Mouse (Mus musculus) lung, postnatal 0 days (tissue): ENCODE measurements at regions not wholly inside any gene's neighbourhood (a gene's known extent, or its start where the extent isn't known, plus 50 kb on each side); places are given as distances from the start of the nearest gene placed in this dataset.

Experiments
- ATAC-seq: fragments of 200-750 bp; cut with Nextera tagmentation; 2 replicates; pipeline ENCODE4 v1.8.0; 2017; ENCODE audit warnings: moderate library complexity
- DNase-seq: peaks from one replicate; pipeline ENCODE4 v3.0.0-alpha.2; 2016; ENCODE audit warnings: low spot score
- H3K27ac ChIP-seq: fragments of 300-500 bp; sonication (generic); 2 replicates; pipeline ENCODE4 v1.5.1; 2014; ENCODE audit warnings: antibody characterized with exemption, mild to moderate bottlenecking, low read length, mixed read lengths
- H3K27me3 ChIP-seq: fragments of 300-500 bp; sonication (generic); replicated peaks from 2 replicates; pipeline ENCODE4 v1.6.1; 2014; ENCODE audit warnings: low read length, mixed read lengths; ENCODE audit not compliant: insufficient read depth
- H3K36me3 ChIP-seq: fragments of 300-500 bp; sonication (generic); 2 replicates; pipeline ENCODE4 v1.6.1; 2014; ENCODE audit warnings: low read length, mixed read lengths; ENCODE audit not compliant: insufficient read depth
- H3K4me1 ChIP-seq: fragments of 300-500 bp; sonication (generic); 2 replicates; pipeline ENCODE4 v1.6.1; 2014; ENCODE audit warnings: antibody characterized with exemption, low read depth, low read length, mixed read lengths; ENCODE audit not compliant: insufficient read depth
- H3K4me2 ChIP-seq: fragments of 300-500 bp; sonication (generic); replicated peaks from 2 replicates; pipeline ENCODE4 v1.6.1; 2014; ENCODE audit warnings: low read depth, mild to moderate bottlenecking, low read length, moderate library complexity, mixed read lengths
- H3K4me3 ChIP-seq: fragments of 300-500 bp; sonication (generic); 2 replicates; pipeline ENCODE4 v1.5.1; 2014; ENCODE audit warnings: low read depth, low read length
- H3K9ac ChIP-seq: fragments of 300-500 bp; sonication (generic); replicated peaks from 2 replicates; pipeline ENCODE4 v1.6.1; 2014; ENCODE audit warnings: low read depth, mild to moderate bottlenecking
- H3K9me3 ChIP-seq: fragments of 300-500 bp; sonication (generic); 2 replicates; pipeline ENCODE4 v1.6.1; 2016; ENCODE audit warnings: low read length, mixed read lengths
- CTCF ChIP-seq: IDR thresholded peaks from 2 replicates; pipeline ENCODE4 v1.5.1; 2016; ENCODE audit warnings: antibody characterized with exemption, mild to moderate bottlenecking
- EP300 ChIP-seq: IDR thresholded peaks from 2 replicates; pipeline ENCODE4 v1.6.1; 2016; ENCODE audit warnings: antibody characterized with exemption, mild to moderate bottlenecking, control low read depth
- WGBS: fragments of 180-500 bp; shearing (Covaris S2); extraction: QIAGEN DNeasy Blood & Tissue Kit; methylation state at CpG from one replicate; pipeline ENCODE4 v1.1.7; 2014; 5-methylcytosine and 5-hydroxymethylcytosine counted together

GRCm38 (mm10) chr12:93188940-93189339 lies 1340.0 kb upstream of the Sel1l start:
- 33% methylated on average over 1 of the region's 1 CpGs for WGBS
- TF ChIP-seq CTCF = no peak
- TF ChIP-seq EP300 = peak; percentile 61; the same call in 1 of the 2 replicates
- H3K9me3 ChIP-seq = no peaks in the 10 kb centered on the region
- H3K4me2 ChIP-seq = no peak overlapping the region
- no peaks in the 10 kb centered on the region for H3K4me1 ChIP-seq
- no peak overlapping the region for H3K4me3 ChIP-seq
- H3K36me3 ChIP-seq = no peaks in the 10 kb centered on the region
- H3K27me3 ChIP-seq = no peaks in the 10 kb centered on the region
- H3K9ac ChIP-seq = no peak overlapping the region
- H3K27ac ChIP-seq = no peak overlapping the region
- DNase-seq = peak; percentile 57
- peak; percentile 71 for ATAC-seq

DNA sequence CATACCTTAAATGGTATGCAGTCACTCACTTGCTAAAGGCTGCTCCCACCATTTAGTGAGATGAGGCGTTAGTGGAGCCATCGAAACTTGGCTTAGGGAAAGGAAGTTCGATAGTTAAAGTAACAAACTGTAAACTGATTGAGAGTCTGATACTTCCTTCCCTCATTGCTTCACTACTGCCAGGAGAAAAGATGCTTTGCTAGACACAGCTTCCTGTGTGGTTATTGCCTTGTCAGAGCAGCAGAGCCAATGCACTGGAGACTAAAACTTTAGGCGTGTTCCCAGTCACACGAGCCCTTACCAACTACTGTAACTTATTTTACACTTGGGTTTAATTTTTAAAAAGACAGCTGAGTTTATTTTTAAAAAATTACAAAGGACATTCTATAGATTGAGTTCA lies 1324.8 kb upstream of the Sel1l start:
- Histone ChIP-seq H3K4me1 (no peaks in the 10 kb centered on the region), H3K27ac (no peak overlapping the region), H3K36me3 (no peaks in the 10 kb centered on the region), H3K9ac (no peak overlapping the region), H3K4me2 (no peak overlapping the region), H3K27me3 (no peaks in the 10 kb centered on the region), H3K9me3 (no peaks in the 10 kb centered on the region), H3K4me3 (no peak overlapping the region)
- WGBS = 64% methylated on average over 5 of the region's 5 CpGs
- ATAC-seq (no peak), DNase-seq (no peak)
- TF ChIP-seq EP300 = no peak
- TF ChIP-seq CTCF = no peak

- 72% methylated on average over 4 of the region's 4 CpGs for WGBS
- H3K36me3 ChIP-seq = no peaks in the 10 kb centered on the region
- H3K27ac ChIP-seq = no peak overlapping the region
- no peak overlapping the region for H3K4me2 ChIP-seq
- H3K4me3 ChIP-seq = no peak overlapping the region
- H3K9me3 ChIP-seq = no peaks in the 10 kb centered on the region
- TF ChIP-seq EP300 (no peak), CTCF (no peak)
- no peaks in the 10 kb centered on the region for H3K27me3 ChIP-seq
- no peak overlapping the region for H3K9ac ChIP-seq
- DNase-seq = no peak
- ATAC-seq = no peak
- H3K4me1 ChIP-seq = no peaks in the 10 kb centered on the region
Observed at GRCm38 (mm10) chr12:93160252-93160651, 1311.3 kb upstream of the Sel1l start.

- Histone ChIP-seq H3K4me2 (no peak overlapping the region), H3K27ac (no peak overlapping the region), H3K9me3 (no peaks in the 10 kb centered on the region), H3K27me3 (no peaks in the 10 kb centered on the region), H3K4me1 (no peaks in the 10 kb centered on the region), H3K36me3 (no peaks in the 10 kb centered on the region), H3K9ac (no peak overlapping the region), H3K4me3 (no peak overlapping the region)
- DNase-seq = peak; percentile 35
- 51% methylated on average over 6 of the region's 6 CpGs for WGBS
- no peak for ATAC-seq
- TF ChIP-seq CTCF (peak; percentile 73), EP300 (no peak)
Observed at GRCm38 (mm10) chr12:93152618-93153245, 1303.8 kb upstream of the Sel1l start.

DNA sequence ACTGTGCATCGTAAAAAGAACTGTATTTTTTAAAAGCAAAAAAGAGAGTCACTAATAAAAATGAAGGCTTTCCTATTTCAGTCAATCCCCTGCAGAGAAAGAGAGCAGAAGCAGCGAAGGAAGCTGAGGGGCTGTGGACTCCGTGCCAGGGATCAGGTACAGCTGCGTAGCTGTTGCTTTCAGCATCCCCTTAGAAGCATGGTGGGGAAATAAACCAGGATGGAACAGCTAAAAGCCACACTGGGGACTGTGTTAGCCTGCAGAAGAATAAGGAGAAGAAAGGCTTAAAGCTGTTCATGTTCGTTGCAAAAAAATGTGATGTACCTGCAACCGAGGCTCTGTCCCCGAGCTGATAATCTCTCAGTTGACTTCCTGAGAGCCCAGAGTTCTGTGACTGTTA lies 1302.6 kb upstream of the Sel1l start:
- ATAC-seq (no peak), DNase-seq (no peak)
- Histone ChIP-seq H3K36me3 (no peaks in the 10 kb centered on the region), H3K27me3 (no peaks in the 10 kb centered on the region), H3K9ac (no peak overlapping the region), H3K27ac (no peak overlapping the region), H3K4me1 (no peaks in the 10 kb centered on the region), H3K4me3 (no peak overlapping the region), H3K9me3 (no peaks in the 10 kb centered on the region), H3K4me2 (no peak overlapping the region)
- 75% methylated on average over 7 of the region's 7 CpGs for WGBS
- TF ChIP-seq CTCF (no peak), EP300 (no peak)

DNA sequence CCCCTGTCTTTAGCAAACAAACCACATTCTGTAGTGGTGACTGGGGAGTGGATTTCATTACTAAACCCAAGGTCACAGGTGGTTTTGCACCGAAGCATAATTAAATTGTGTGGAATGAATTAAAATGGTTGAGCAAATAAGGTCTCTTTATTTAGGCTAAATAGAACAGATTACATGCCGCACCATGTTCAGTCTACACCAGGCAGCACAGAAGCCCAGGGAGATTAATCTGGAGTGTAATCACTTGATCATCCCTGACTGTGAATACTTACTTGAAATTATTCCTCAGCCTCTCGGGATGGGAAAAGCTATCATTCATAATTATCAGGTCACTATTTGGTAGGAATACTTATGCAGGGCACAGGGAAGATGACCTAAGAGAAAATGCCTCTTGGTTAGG lies 1293.3 kb upstream of the Sel1l start:
- no peak for TF ChIP-seq EP300
- no peak for TF ChIP-seq CTCF
- H3K27me3 ChIP-seq = no peaks in the 10 kb centered on the region
- H3K9ac ChIP-seq = no peak overlapping the region
- DNase-seq (no peak), ATAC-seq (no peak)
- no peak overlapping the region for H3K27ac ChIP-seq
- no peaks in the 10 kb centered on the region for H3K36me3 ChIP-seq
- 65% methylated on average over 3 of the region's 3 CpGs for WGBS
- H3K9me3 ChIP-seq = no peaks in the 10 kb centered on the region
- H3K4me2 ChIP-seq = no peak overlapping the region
- no peaks in the 10 kb centered on the region for H3K4me1 ChIP-seq
- H3K4me3 ChIP-seq = no peak overlapping the region

- no peaks in the 10 kb centered on the region for H3K4me1 ChIP-seq
- H3K9me3 ChIP-seq = no peaks in the 10 kb centered on the region
- no peak overlapping the region for H3K4me3 ChIP-seq
- no peak for ATAC-seq
- no peak overlapping the region for H3K4me2 ChIP-seq
- DNase-seq = no peak
- no peak overlapping the region for H3K9ac ChIP-seq
- H3K27me3 ChIP-seq = no peaks in the 10 kb centered on the region
- no peak overlapping the region for H3K27ac ChIP-seq
- no peak for TF ChIP-seq CTCF
- no peak for TF ChIP-seq EP300
- no peaks in the 10 kb centered on the region for H3K36me3 ChIP-seq
- WGBS = 85% methylated on average over 5 of the region's 5 CpGs
Observed at GRCm38 (mm10) chr12:93136395-93136794, 1287.4 kb upstream of the Sel1l start.
